Mouse (Mus musculus): ENCODE results near the gene Msto1.
A peak's percentile ranks its signal among the peaks of the same experiment; 100 is the strongest.
"Not testable (repeated sequence)": the region's sequence is repeated elsewhere in the genome, so short reads cannot be mapped to it uniquely, and the experiment has no call there.

Gene Msto1

DNA sequence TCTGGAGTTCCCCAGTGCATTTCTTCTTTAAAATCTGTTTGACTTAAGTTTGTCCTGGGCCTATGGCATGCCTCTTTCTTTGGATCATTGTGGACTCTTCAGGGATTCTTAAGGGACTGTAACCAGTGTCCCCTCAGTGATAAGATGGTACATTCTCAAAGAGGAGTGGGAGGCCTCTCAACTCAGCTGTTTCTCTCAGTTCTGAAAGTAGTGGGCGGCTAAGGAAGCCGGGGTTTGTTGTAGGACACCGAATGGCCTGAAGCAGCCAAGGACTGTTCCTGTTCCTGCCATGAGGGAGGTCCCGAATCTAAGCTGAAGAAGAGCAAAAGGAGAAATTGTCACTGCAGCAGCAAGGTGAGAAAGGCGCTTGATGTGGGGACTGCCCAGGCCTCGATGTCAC lies 8.6 kb downstream of the Msto1 start:
- DNase-seq (ENCODE audit: low read depth, low spot score) = no peak

DNA sequence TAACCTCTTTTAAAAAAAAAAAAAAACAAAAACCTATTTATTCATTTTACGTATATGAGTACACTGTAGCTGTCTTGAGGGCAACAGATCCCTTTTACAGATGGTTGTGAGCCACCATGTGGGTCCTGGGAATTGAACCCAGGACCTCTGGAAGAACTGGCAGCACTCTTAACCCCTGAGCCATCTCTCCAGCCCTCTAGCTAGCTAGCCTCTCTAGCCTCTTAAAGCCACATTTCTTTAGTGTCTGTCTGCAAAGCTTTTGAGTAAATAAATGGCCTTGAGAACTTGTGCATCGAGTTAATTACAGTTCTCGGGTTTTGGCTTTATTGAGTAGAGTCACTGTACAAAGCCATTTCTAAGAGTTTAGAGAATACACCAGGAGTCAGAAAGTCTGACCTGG lies 9.0 kb downstream of the Msto1 start:
- no peak for DNase-seq (ENCODE audit: low read depth, low spot score)

DNA sequence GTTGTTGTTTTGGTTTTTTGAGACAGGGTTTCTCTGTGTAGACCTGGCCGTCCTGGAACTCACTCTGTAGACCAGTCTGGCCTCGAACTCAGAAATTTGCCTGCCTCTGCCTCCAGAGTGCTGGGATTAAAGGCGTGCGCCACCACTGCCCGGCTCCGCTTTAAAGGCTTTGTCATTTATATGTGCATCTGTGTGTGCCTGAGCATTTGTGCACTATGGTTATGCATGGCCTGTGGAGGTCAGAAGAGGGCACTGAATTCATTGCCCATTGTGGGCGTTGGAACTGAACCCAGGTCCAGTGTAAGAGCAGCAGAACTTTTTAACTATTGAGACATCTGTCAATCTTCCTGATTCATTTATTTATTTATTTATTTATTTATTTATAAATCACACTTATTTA lies 20.8 kb downstream of the Msto1 start:
- peak; percentile 66 for DNase-seq (ENCODE audit: low read depth, low spot score)

DNA sequence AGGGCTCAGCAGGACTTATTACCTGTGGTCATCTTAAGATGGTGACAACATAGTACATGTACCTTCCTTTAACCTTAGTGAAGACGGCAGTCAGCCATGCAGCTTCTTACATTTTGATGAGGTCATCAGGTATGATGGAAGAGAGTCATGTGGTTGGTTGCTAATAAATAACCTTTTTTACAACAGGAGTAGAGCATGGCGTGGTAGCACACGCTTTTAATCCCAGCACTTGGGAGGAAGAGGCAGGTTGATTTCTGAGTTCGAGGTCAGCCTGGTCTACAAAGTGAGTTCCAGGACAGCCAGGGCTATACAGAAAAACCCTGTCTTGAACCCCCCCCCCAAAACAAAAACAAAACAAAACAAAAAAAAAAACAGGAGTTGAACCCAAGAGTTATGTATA lies 31.3 kb downstream of the Msto1 start:
- DNase-seq (ENCODE audit: low read depth, low spot score) = not testable (repeated sequence)

DNA sequence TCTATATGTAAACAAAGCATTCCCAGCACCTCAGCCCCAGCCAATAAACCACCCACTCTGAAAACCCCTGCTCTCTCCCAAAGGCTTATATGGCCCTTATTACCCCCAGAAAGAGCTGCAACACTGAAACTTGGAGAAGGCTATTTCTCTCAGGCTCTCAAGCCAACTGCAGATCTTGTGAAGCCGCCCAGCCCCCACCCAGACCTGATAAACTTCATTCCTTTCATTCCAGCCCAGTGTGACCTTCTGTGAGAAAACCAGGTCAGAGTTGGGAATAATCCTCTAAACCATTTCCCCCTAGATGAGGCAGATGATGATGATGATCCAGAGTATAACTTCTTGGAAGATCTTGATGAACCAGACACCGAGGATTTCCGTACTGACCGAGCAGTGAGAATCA lies 45.4 kb downstream of the Msto1 start:
- not testable (repeated sequence) for DNase-seq (ENCODE audit: low read depth, low spot score)

DNA sequence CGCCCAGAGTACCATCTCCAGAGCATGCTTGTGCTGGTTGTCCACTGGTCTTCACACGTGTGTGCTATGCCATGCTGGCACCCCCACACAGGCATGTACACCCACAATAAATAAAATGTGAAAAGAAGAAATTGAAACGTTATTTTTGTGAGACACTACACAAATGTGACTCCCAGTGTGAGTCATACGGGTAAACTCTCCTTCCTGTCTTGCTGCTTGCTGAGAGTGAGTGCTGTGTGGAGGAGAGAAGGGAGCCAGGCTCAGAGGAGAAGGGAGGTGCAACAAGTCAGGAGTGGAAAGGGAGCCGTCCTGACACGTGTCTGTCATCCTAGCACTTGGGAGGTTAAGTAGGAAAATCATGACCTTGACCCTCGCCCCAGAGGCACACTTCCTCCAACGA lies 46.6 kb downstream of the Msto1 start:
- DNase-seq (ENCODE audit: low read depth, low spot score) = not testable (repeated sequence)

DNA sequence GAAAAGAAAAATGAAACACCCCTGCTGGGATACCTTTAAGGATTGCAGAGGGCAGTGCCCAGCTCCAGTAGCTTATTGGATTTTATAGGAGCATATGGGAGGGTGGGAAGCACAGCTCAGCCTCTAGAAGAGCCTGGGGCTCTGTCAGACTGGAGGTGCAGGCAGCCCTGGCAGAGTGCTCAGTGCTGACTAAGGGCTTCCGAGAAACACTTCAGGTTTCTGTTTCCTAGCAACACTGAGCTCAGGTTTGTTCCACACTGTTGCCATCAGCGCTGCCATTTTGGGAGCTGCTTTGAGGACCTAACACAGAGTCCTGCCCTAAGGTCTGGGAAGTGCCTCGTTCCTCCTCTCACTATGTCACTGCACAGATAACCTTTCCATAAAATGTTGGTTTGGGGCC lies 47.1 kb downstream of the Msto1 start:
- DNase-seq (ENCODE audit: low read depth, low spot score) = not testable (repeated sequence)

DNA sequence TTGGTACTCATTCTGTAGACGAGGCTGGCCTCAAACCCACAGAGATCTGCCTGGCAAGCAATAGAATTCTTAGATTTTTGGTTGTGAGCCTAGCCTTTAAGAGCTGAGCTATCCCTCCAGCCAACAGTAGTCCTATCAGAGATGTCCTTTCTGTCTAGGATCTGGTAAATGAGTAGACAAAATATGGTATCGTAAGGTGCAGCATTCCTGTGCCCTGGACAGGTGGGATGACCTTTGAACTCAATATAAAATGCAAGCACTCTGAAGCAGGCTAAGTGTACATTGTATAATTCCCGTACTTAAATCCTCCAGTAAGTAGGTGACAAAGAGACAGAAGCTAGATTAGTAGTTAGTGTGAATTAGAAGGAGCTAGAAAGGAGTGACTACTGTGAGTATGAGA lies 51.7 kb downstream of the Msto1 start:
- no peak for DNase-seq (ENCODE audit: low read depth, low spot score)

DNA sequence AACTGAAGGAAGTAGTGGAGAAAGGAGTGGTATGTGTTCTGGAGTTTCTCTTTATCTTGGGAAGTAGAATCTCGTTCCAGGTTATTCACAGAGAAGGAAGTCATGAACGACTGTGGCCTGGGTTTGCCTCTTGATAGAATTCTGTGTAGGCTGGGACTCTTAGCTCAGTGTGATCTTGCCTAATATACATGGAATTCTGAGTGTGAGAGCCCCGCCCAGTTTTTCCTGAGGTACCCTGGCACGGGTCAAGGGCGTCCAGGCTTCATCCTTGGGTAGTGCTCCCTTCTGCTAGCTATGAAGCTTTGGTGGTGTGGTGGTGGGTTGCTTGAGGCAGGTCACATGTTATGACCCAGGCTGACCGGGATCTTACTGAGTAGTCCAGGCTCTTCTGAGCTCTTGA lies 58.0 kb downstream of the Msto1 start:
- DNase-seq (ENCODE audit: low read depth, low spot score) = peak; percentile 9
